Mouse (Mus musculus) embryo, embryonic 10.5 days (tissue): ENCODE measurements around the gene Rasl12.

ENCODE experiments used
- DNase-seq: peaks from one replicate; pipeline ENCODE4 v3.0.0-alpha.2; 2015; ENCODE audit warnings: low spot score

Gene Rasl12

DNA sequence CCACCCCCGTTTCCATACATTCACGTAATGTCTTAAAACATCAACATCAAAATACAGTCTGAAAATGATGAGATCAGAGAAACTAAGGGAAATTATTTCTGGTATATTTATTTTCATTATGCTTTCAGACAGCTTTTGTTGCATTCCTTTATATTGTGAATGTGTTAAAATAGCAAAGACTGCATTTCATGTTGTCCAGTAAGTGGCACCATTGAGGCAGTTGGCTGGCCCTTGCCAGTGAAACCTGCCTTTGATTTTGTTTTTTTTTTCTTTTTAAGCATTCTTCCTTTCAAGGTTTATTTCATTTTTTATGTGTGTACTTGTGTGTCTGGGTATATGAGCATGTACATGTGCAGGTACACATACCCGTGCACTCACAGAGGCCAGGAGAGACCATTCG lies 46.4 kb downstream of the Rasl12 start:
- no peak for DNase-seq

DNA sequence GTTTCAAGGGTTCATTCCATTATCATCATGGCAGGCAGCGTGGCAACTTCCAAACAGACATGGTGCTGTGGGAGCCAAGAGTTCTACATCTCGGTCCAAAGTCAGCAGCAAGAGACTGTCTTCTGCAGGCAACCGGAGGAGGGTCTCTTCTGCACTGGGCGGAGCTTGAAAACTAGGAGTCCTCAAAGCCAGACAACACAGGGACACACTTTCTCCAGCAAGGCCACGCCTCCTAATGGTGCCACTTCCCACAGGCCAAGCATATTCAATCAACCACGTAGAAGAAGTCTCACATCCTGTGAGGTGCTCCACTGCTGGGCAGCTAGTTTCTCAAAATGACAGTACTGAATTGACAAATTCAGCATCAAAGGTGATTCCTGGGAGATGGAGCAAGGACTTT lies 49.6 kb downstream of the Rasl12 start:
- DNase-seq, result no peak

DNA sequence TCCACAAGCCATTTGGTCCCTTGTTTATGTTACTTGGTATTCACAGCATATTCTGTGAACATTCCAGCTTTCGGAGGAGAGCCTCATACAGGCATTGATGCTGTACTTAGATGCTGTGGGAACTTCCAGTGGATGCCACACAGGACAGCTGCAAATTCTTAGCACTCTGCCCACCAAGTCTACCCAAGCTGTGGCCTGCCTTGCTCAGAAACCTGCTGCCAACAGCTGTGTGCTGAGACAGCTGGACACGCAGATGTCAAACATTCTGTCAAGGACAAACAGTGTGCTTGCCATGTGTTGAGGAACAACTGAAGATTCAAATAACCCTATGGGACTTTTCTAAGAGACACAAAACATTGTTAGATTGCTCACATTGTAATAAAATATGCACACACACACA lies 60.7 kb downstream of the Rasl12 start:
- no peak for DNase-seq

DNA sequence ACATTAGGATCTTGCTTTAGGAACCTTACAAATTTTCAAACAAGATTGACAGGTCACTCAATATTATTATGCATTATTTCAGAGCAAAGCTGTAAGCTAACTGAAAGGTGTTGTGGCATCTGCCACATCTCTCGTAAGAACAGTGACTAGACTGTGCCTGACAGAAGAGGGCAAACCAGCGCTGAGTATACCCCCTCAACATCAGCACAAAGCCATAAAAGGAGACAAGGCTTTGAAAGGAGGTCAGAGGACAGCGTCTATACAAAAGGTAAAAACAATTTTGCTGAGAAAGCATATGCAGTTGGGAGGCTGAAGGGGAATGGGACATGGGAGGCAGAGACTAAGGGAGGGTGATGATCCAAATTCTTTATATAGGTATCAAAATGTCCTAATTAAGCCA lies 61.9 kb downstream of the Rasl12 start:
- peak; percentile 27 for DNase-seq

DNA sequence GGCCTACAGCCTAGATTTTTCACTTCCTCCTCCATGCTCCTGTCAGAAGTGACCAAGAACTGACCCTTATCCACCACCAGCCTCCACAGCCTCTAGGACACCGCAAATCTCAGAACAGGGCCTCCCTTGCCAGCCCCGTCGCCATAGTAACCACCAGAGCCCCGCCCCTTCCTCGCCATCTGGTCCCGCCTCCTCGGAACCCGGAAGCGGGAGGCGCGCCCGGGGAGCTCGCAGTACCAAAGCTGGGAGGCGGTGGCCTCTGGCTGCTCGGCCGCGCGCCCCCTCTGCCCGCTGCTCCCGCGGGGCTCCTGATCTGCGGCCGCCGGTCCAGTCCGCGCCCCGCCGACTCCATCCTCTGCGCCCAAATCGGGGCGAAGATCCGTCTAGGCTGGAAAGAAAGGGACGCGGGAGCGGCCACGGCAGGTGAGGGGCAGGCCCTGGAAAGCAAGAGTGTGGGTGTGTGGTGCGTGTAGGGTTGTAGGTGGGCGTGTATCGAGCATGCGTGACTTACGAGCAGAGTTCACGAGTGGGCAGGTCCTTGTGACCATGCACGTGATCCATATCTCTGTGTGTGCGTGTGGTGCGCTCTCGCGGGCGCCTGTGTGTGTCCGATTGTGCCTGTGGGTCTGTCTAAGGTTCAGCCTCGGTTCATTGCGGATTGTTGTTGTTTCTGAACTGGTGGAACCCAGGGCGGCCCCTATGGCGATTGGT lies 62.6 kb downstream of the Rasl12 start, which contains the start of gene Spg21:
Spg21 (plus strand) TSS at position 216 of the 711 bp plus-strand sequence.
- peak; percentile 97 for DNase-seq

DNA sequence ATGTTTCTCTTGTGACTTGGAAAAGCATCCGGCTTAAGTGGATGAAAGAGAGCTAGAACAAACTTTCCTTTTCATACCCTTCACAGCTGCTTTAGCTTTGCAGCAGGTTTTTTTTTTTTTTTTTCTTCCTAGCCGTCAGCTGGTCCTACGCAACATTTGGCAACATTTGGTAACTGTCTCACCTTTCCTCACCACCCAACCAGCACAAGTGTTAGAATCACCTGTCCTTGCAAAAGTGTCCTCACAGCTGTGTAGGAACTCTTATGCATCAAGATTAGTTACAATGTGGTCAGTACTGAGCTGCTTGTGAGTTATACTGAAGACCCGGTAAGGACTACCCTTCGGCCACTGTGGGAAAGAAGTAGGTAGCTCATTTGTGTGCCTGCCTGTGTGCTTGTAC lies 64.2 kb downstream of the Rasl12 start:
- no peak for DNase-seq

DNA sequence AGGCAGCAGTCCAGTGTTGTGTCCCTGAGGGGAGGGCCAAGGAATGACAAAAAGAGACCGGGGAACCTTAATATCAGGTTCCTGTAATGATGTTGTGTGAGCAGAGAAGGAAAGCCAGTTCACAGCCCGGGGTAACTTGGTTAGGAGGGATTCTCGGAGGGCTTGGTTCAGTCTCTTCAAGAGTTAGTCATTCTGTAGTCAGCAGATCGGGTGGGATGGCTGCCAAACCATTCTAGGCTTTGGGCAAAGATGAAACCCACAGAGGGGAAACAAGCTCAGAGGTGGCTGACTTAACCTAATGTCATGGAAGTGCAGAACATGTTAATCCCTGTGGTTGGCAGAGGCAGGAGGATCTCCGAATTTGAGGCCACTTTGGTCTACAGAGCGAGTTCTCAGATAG lies 65.9 kb downstream of the Rasl12 start:
- no peak for DNase-seq
